Mouse (Mus musculus): ENCODE data around the gene Tubb5. TPM values are rescaled to one million over a fixed set of nuclear protein-coding genes. Genes with fewer than 3 reads are reported as not detected.

The Tubb5 gene
- 1,533 and 1,543 TPM in 2 replicates for polyA plus RNA-seq (2016; fragmentation: Nextera tagmentation; extraction: Ambion mirVana)

- H3K4me2 ChIP-seq (replicated peaks) = peak within 1 kb of the TSS; percentile 89
- no peaks in the 10 kb centered on the region for H3K27me3 ChIP-seq (replicated peaks)
- no peaks in the 10 kb centered on the region for H3K9me3 ChIP-seq
- H3K27ac ChIP-seq = peak within 1 kb of the TSS; percentile 95
- H3K9ac ChIP-seq = peak within 1 kb of the TSS; percentile 93
- under 1% methylated on average over 29 of the region's 29 CpGs for whole genome bisulfite sequencing
- H3K36me3 ChIP-seq = peaks cover 37% of the 10 kb centered on the region
- H3K4me1 ChIP-seq = peaks cover 47% of the 10 kb centered on the region
- peak within 1 kb of the TSS; percentile 72 for H3K4me3 ChIP-seq
- ATAC-seq (ENCODE audit: low FRiP score, low read depth) = peak; percentile 76
Observed at GRCm38 (mm10) chr17:35838122-35838544, at the start of gene Tubb5. Gene Tubb5, minus strand, starts transcription at chr17:35838306.

- WGBS = 74% methylated on average over 17 of the region's 17 CpGs
- H3K4me2 ChIP-seq (replicated peaks) = no peak overlapping the region
- no peak overlapping the region for H3K27ac ChIP-seq
- no peak overlapping the region for H3K9ac ChIP-seq
- no peak for ATAC-seq (ENCODE audit: low FRiP score, low read depth)
- no peaks in the 10 kb centered on the region for H3K27me3 ChIP-seq (replicated peaks)
- H3K36me3 ChIP-seq = peaks cover 92% of the 10 kb centered on the region
- no peaks in the 10 kb centered on the region for H3K9me3 ChIP-seq
- no peak overlapping the region for H3K4me3 ChIP-seq
- H3K4me1 ChIP-seq = no peaks in the 10 kb centered on the region
Observed at GRCm38 (mm10) chr17:35887725-35888124, 49.6 kb upstream of the Tubb5 start.

GRCm38 (mm10) chr17:35883777-35884176 is 45.7 kb upstream of the Tubb5 start:
- Histone ChIP-seq H3K9me3 (no peaks in the 10 kb centered on the region), H3K36me3 (peaks cover 75% of the 10 kb centered on the region), H3K9ac (no peak overlapping the region), H3K4me2 (replicated peaks) (no peak overlapping the region), H3K4me3 (no peak overlapping the region), H3K27me3 (replicated peaks) (no peaks in the 10 kb centered on the region), H3K27ac (no peak overlapping the region), H3K4me1 (peaks cover 7% of the 10 kb centered on the region)
- 95% methylated on average over 14 of the region's 14 CpGs for WGBS
- ATAC-seq (ENCODE audit: low FRiP score, low read depth) = no peak

GRCm38 (mm10) chr17:35882924-35883323 is 44.8 kb upstream of the Tubb5 start:
- peaks cover 66% of the 10 kb centered on the region for H3K36me3 ChIP-seq
- ATAC-seq (ENCODE audit: low FRiP score, low read depth) = no peak

GRCm38 (mm10) chr17:35879245-35880057 is 41.3 kb upstream of the Tubb5 start, which contains the start of gene Dhx16:
Gene Dhx16, plus strand, starts transcription at chr17:35879819.
- Histone ChIP-seq H3K4me1 (peaks cover 7% of the 10 kb centered on the region), H3K9ac (peak within 1 kb of the TSS; percentile 82), H3K36me3 (peaks cover 55% of the 10 kb centered on the region), H3K4me3 (peak within 1 kb of the TSS; percentile 93), H3K4me2 (replicated peaks) (peak within 1 kb of the TSS; percentile 90), H3K27me3 (replicated peaks) (no peaks in the 10 kb centered on the region), H3K9me3 (no peaks in the 10 kb centered on the region), H3K27ac (peak within 1 kb of the TSS; percentile 68)
- peak; percentile 92 for ATAC-seq (ENCODE audit: low FRiP score, low read depth)
- whole genome bisulfite sequencing = 7% methylated on average over 66 of the region's 66 CpGs

More at GRCm38 (mm10) chr17:35882924-35883323, 44.8 kb upstream of the Tubb5 start:
- H3K9ac ChIP-seq = no peak overlapping the region
- H3K27ac ChIP-seq = no peak overlapping the region
- no peak overlapping the region for H3K4me2 ChIP-seq (replicated peaks)
- peaks cover 7% of the 10 kb centered on the region for H3K4me1 ChIP-seq
- H3K27me3 ChIP-seq (replicated peaks) = no peaks in the 10 kb centered on the region
- 95% methylated on average over 17 of the region's 17 CpGs for WGBS
- no peak overlapping the region; the same call in 1 of the 2 replicates for H3K4me3 ChIP-seq
- H3K9me3 ChIP-seq = no peaks in the 10 kb centered on the region

- Histone ChIP-seq H3K36me3 (peaks cover 54% of the 10 kb centered on the region), H3K9ac (no peak overlapping the region), H3K4me3 (no peak overlapping the region), H3K4me2 (replicated peaks) (no peak overlapping the region), H3K27ac (no peak overlapping the region), H3K4me1 (peaks cover 28% of the 10 kb centered on the region), H3K9me3 (peaks cover 6% of the 10 kb centered on the region), H3K27me3 (replicated peaks) (no peaks in the 10 kb centered on the region)
- WGBS = 90% methylated on average over 6 of the region's 6 CpGs
- no peak for ATAC-seq (ENCODE audit: low FRiP score, low read depth)
Observed at GRCm38 (mm10) chr17:35874721-35875120, 36.6 kb upstream of the Tubb5 start.

- peak overlapping the region; percentile 41 for H3K4me2 ChIP-seq (replicated peaks)
- H3K4me1 ChIP-seq = peaks cover 36% of the 10 kb centered on the region
- no peak overlapping the region for H3K27ac ChIP-seq
- H3K9me3 ChIP-seq = peaks cover 6% of the 10 kb centered on the region
- peaks cover 54% of the 10 kb centered on the region for H3K36me3 ChIP-seq
- H3K27me3 ChIP-seq (replicated peaks) = no peaks in the 10 kb centered on the region
- peak; percentile 42; the same call in 1 of the 2 replicates for ATAC-seq (ENCODE audit: low FRiP score, low read depth)
- no peak overlapping the region for H3K4me3 ChIP-seq
- H3K9ac ChIP-seq = 0 out of 2 replicates have a peak overlapping the region, but pooled peaks have one; percentile 13
- 32% methylated on average over 21 of the region's 21 CpGs for WGBS
Observed at GRCm38 (mm10) chr17:35873774-35874519, 35.8 kb upstream of the Tubb5 start.

GRCm38 (mm10) chr17:35870884-35871696 is 33.0 kb upstream of the Tubb5 start:
- Histone ChIP-seq H3K4me1 (peaks cover 57% of the 10 kb centered on the region), H3K27ac (no peak overlapping the region), H3K4me3 (peak overlapping the region; percentile 61), H3K27me3 (replicated peaks) (no peaks in the 10 kb centered on the region), H3K4me2 (replicated peaks) (peak overlapping the region; percentile 100), H3K9ac (no peak overlapping the region; the same call in 1 of the 2 replicates), H3K9me3 (peaks cover 6% of the 10 kb centered on the region), H3K36me3 (peaks cover 47% of the 10 kb centered on the region)
- ATAC-seq (ENCODE audit: low FRiP score, low read depth) = no peak
- 85% methylated on average over 8 of the region's 8 CpGs for WGBS

- Histone ChIP-seq H3K36me3 (peaks cover 41% of the 10 kb centered on the region), H3K4me3 (peak overlapping the region; percentile 61), H3K4me2 (replicated peaks) (peak overlapping the region; percentile 100), H3K27ac (no peak overlapping the region), H3K9ac (peak overlapping the region; percentile 92), H3K27me3 (replicated peaks) (no peaks in the 10 kb centered on the region), H3K9me3 (peaks cover 6% of the 10 kb centered on the region), H3K4me1 (peaks cover 59% of the 10 kb centered on the region)
- no peak for ATAC-seq (ENCODE audit: low FRiP score, low read depth)
- WGBS = 74% methylated on average over 9 of the region's 9 CpGs
Observed at GRCm38 (mm10) chr17:35870151-35870883, 32.2 kb upstream of the Tubb5 start.

GRCm38 (mm10) chr17:35869346-35870067 is 31.4 kb upstream of the Tubb5 start:
- WGBS = 4% methylated on average over 7 of the region's 7 CpGs
- peak overlapping the region; percentile 100 for H3K4me2 ChIP-seq (replicated peaks)
- H3K9ac ChIP-seq = peak overlapping the region; percentile 92
- H3K4me1 ChIP-seq = peaks cover 67% of the 10 kb centered on the region
- H3K36me3 ChIP-seq = peaks cover 33% of the 10 kb centered on the region
- no peak for ATAC-seq (ENCODE audit: low FRiP score, low read depth)
- no peak overlapping the region for H3K27ac ChIP-seq
- H3K9me3 ChIP-seq = peaks cover 6% of the 10 kb centered on the region
- H3K4me3 ChIP-seq = peak overlapping the region; percentile 61
- no peaks in the 10 kb centered on the region for H3K27me3 ChIP-seq (replicated peaks)
